Comparison of ENCODE assay signal across 11 mouse cellular contexts in genomic region chr1:181543711-181544383, GRCm38 (mm10). TPM values are rescaled to one million over a fixed set of nuclear protein-coding genes. Genes with fewer than 3 reads are reported as not detected.
DNase-seq lines count a peak whose midpoint lies in the region; ATAC-seq and TF ChIP-seq lines count a peak whose summit lies in the region.
"Had no signal": no experiment of that assay in that cellular context is flagged by ENCODE, and none has a peak within 500 bp of the region (broad histone marks: within the 10 kb centered on the region; RNA-seq: fewer than 3 reads in every experiment).

No protein-coding gene starts in this region.

- H3K4me3 ChIP-seq in forebrain, embryonic 16.5 days (replicated peaks; ENCODE audit: low read length), result no peak overlapping the region
- H3K4me3 ChIP-seq: limb, embryonic 15.5 days; neural tube, embryonic 12.5 days had no signal

- H3K27me3 ChIP-seq in Patski, result no peaks in the 10 kb centered on the region
- H3K27me3 ChIP-seq in forebrain, embryonic 16.5 days (replicated peaks; ENCODE audit: control insufficient read depth, insufficient read depth, low read length), result peaks cover 4% of the 10 kb centered on the region; the same call in 1 of the 2 replicates

- in situ Hi-C loops in Patski (cut with MboI; ENCODE audit: low pct_unique_long_range_greater_than_20kb), result loop anchor here (5.0 kb wide), 4 partner anchors 62 to 267 kb away; no protein-coding TSS in a partner anchor

- CTCF ChIA-PET in Patski (lab: Charles Lee), result interaction anchor here (0.6 to 4.6 kb wide), 25 partner anchors 9 to 285 kb away, joined by 3 to 31 read pairs (median 4); no protein-coding TSS in a partner anchor

- peaks cover 3% of the 10 kb centered on the region for H3K4me1 ChIP-seq in forebrain, embryonic 16.5 days (replicated peaks; ENCODE audit: control insufficient read depth, insufficient read depth, low read length)

- no peak overlapping the region for H3K9ac ChIP-seq in forebrain, embryonic 16.5 days (replicated peaks; ENCODE audit: low read depth, low read length)
- H3K9ac ChIP-seq: limb, embryonic 15.5 days; neural tube, embryonic 12.5 days had no signal

- POLR2A ChIA-PET in Patski (lab: Charles Lee), result interaction anchor here (0.9 kb wide), 1 partner anchor 16 kb away, joined by 3 read pairs; no protein-coding TSS in a partner anchor

- H3K27ac ChIP-seq in forebrain, embryonic 16.5 days (ENCODE audit: low read length), result no peak overlapping the region
- H3K27ac ChIP-seq: limb, embryonic 15.5 days; neural tube, embryonic 12.5 days had no signal

- ATAC-seq in CD4-positive, CD25-positive, alpha-beta regulatory T cell, adult 4 months, result no peak
- ATAC-seq in Patski, result no peak
- ATAC-seq in forebrain, embryonic 16.5 days, result no peak

- no peaks in the 10 kb centered on the region for H3K36me3 ChIP-seq in forebrain, embryonic 16.5 days (ENCODE audit: control insufficient read depth, insufficient read depth)
- H3K36me3 ChIP-seq: limb, embryonic 15.5 days; neural tube, embryonic 12.5 days had no signal

- DNase-seq in CD4-positive, CD25-positive, alpha-beta regulatory T cell, adult 2 months (ENCODE audit: low read depth, low spot score), result peak; percentile 9
- DNase-seq in layer of hippocampus, adult 11-12 months (ENCODE audit: low spot score), result peak; percentile 35
- DNase-seq in layer of hippocampus, adult 9-10 months (ENCODE audit: low spot score), result no peak
- DNase-seq in Patski (ENCODE audit: low read depth, low spot score), result no peak
- peak; percentile 72 to 81 for DNase-seq in kidney, postnatal 4 days
- DNase-seq in right cerebral cortex, postnatal 4 days, result no peak
- DNase-seq: cerebellum, adult 11 months had no signal

- whole genome bisulfite sequencing in forebrain, embryonic 16.5 days, result 79% methylated on average over 5 of the region's 5 CpGs

- TF ChIP-seq CTCF in Patski (IDR thresholded peaks at IDR 0.05), result peak; percentile 83

- H3K9me3 ChIP-seq in forebrain, embryonic 16.5 days (ENCODE audit: control insufficient read depth, low read length), result no peaks in the 10 kb centered on the region
- H3K9me3 ChIP-seq: limb, embryonic 15.5 days; neural tube, embryonic 12.5 days had no signal

- no peak overlapping the region for H3K4me2 ChIP-seq in forebrain, embryonic 16.5 days (ENCODE audit: low read length)
- H3K4me2 ChIP-seq: limb, embryonic 15.5 days; neural tube, embryonic 12.5 days had no signal

RNA-seq across cellular contexts. Expression of gene Dnah14, which starts 32.5 kb away (rescaled TPM):
- 1 to 10 TPM; 3.3 to 3.4 TPM for polyA plus RNA-seq in CD4-positive, CD25-positive, alpha-beta regulatory T cell, adult 4 months (2017; shearing (Covaris generic))
- polyA plus RNA-seq in Patski (2021), result 0.40 TPM
- 0.42 and 0.51 TPM in 2 replicates for polyA plus RNA-seq in forebrain, embryonic 16.5 days (2015; fragmentation: Nextera tagmentation; extraction: Ambion mirVana)

RNA-seq across cellular contexts. Expression of gene Ccdc121, which starts 32.6 kb away (rescaled TPM):
- not detected for polyA plus RNA-seq in CD4-positive, CD25-positive, alpha-beta regulatory T cell, adult 4 months (2017; shearing (Covaris generic))
- not detected for polyA plus RNA-seq in Patski (2021)
- polyA plus RNA-seq in forebrain, embryonic 16.5 days (2015; fragmentation: Nextera tagmentation; extraction: Ambion mirVana), result 0.31 TPM in 1 of 2 replicates, not detected in the other
- polyA plus RNA-seq: neural tube, embryonic 12.5 days had no signal

Comparison
In these comparisons a context has a peak if more than half of its experiments do, and no peak if none do; other contexts are left out.
1. DNase-seq: peak in CD4-positive, CD25-positive, alpha-beta regulatory T cell, adult 2 months (single experiment), layer of hippocampus, adult 11-12 months (single experiment) and kidney, postnatal 4 days (2 of 2); none in layer of hippocampus, adult 9-10 months (single experiment), Patski (single experiment) and right cerebral cortex, postnatal 4 days (single experiment).